Comparison of ENCODE assay signal across 16 mouse cellular contexts in genomic region chr11:79623029-79623428, GRCm38 (mm10). TPM values are rescaled to one million over a fixed set of nuclear protein-coding genes. Genes with fewer than 3 reads are reported as not detected.
A peak's percentile ranks its signal among the peaks of the same experiment; 100 is the strongest.
DNase-seq lines count a peak whose midpoint lies in the region; ATAC-seq lines count a peak whose summit lies in the region.
"Had no signal": no experiment of that assay in that cellular context is flagged by ENCODE, and none has a peak within 500 bp of the region (broad histone marks: within the 10 kb centered on the region; RNA-seq: fewer than 3 reads in every experiment).

No protein-coding gene starts in this region.

- no peaks in the 10 kb centered on the region for H3K4me1 ChIP-seq in heart, embryonic 12.5 days (replicated peaks)
- H3K4me1 ChIP-seq in intestine, embryonic 15.5 days (replicated peaks), result no peaks in the 10 kb centered on the region
- no peaks in the 10 kb centered on the region for H3K4me1 ChIP-seq in kidney, embryonic 14.5 days (ENCODE audit: control insufficient read depth, insufficient read depth, low read length)
- H3K4me1 ChIP-seq in kidney, embryonic 16.5 days (ENCODE audit: insufficient read depth, low read length), result no peaks in the 10 kb centered on the region

- H3K27me3 ChIP-seq in heart, embryonic 12.5 days (replicated peaks), result peaks cover 8% of the 10 kb centered on the region
- H3K27me3 ChIP-seq in intestine, embryonic 15.5 days (replicated peaks), result no peaks in the 10 kb centered on the region
- no peaks in the 10 kb centered on the region for H3K27me3 ChIP-seq in kidney, embryonic 14.5 days (ENCODE audit: control insufficient read depth, insufficient read depth, low read length)
- H3K27me3 ChIP-seq in kidney, embryonic 16.5 days (ENCODE audit: insufficient read depth, low read length), result no peaks in the 10 kb centered on the region
- H3K27me3 ChIP-seq: forebrain, embryonic 12.5 days; hindbrain, embryonic 15.5 days; limb, embryonic 15.5 days had no signal

- no peak for ATAC-seq in heart, embryonic 12.5 days (ENCODE audit: insufficient number of reproducible peaks, low FRiP score)
- ATAC-seq in common myeloid progenitor, adult 5-6 weeks (replicated peaks; ENCODE audit: low read depth, poor library complexity, severe bottlenecking), result peak; percentile 88
- peak; percentile 89 for ATAC-seq in megakaryocyte-erythroid progenitor cell, adult 5-6 weeks (replicated peaks; ENCODE audit: low FRiP score, low TSS enrichment, poor library complexity, severe bottlenecking)
- ATAC-seq in intestine, embryonic 15.5 days, result no peak
- no peak for ATAC-seq in kidney, embryonic 14.5 days (ENCODE audit: low FRiP score, low TSS enrichment)
- ATAC-seq in kidney, embryonic 16.5 days (ENCODE audit: low FRiP score, low TSS enrichment), result no peak

- no peak overlapping the region for H3K4me3 ChIP-seq in heart, embryonic 12.5 days
- H3K4me3 ChIP-seq in intestine, embryonic 15.5 days (replicated peaks), result no peak overlapping the region
- no peak overlapping the region for H3K4me3 ChIP-seq in kidney, embryonic 14.5 days (ENCODE audit: low read length)
- no peak overlapping the region for H3K4me3 ChIP-seq in kidney, embryonic 16.5 days (ENCODE audit: low read length)
- H3K4me3 ChIP-seq: embryonic facial prominence, embryonic 10.5 days; forebrain, embryonic 12.5 days; heart, adult 2 months; hindbrain, embryonic 15.5 days; limb, embryonic 15.5 days had no signal

- no peaks in the 10 kb centered on the region for H3K36me3 ChIP-seq in heart, embryonic 12.5 days
- H3K36me3 ChIP-seq in intestine, embryonic 15.5 days, result no peaks in the 10 kb centered on the region
- H3K36me3 ChIP-seq in kidney, embryonic 14.5 days (ENCODE audit: control insufficient read depth, insufficient read depth, low read length), result no peaks in the 10 kb centered on the region
- no peaks in the 10 kb centered on the region for H3K36me3 ChIP-seq in kidney, embryonic 16.5 days (ENCODE audit: insufficient read depth, low read length)
- H3K36me3 ChIP-seq: limb, embryonic 15.5 days had no signal

- no peak overlapping the region for H3K4me2 ChIP-seq in heart, embryonic 12.5 days
- no peak overlapping the region for H3K4me2 ChIP-seq in intestine, embryonic 15.5 days (replicated peaks)
- H3K4me2 ChIP-seq in kidney, embryonic 14.5 days (replicated peaks; ENCODE audit: low read depth, low read length), result no peak overlapping the region
- no peak overlapping the region for H3K4me2 ChIP-seq in kidney, embryonic 16.5 days (replicated peaks; ENCODE audit: low read depth, low read length)
- H3K4me2 ChIP-seq: forebrain, embryonic 12.5 days; hindbrain, embryonic 15.5 days; limb, embryonic 15.5 days had no signal

- H3K9me3 ChIP-seq in heart, embryonic 12.5 days (replicated peaks), result no peaks in the 10 kb centered on the region
- H3K9me3 ChIP-seq in intestine, embryonic 15.5 days, result no peaks in the 10 kb centered on the region
- H3K9me3 ChIP-seq in kidney, embryonic 14.5 days (ENCODE audit: control insufficient read depth, low read length), result no peaks in the 10 kb centered on the region
- no peaks in the 10 kb centered on the region for H3K9me3 ChIP-seq in kidney, embryonic 16.5 days (ENCODE audit: low read length)
- H3K9me3 ChIP-seq: embryonic facial prominence, embryonic 10.5 days; forebrain, embryonic 12.5 days; hindbrain, embryonic 15.5 days; limb, embryonic 15.5 days had no signal

- WGBS in heart, embryonic 12.5 days, result 67% methylated on average over 5 of the region's 5 CpGs
- WGBS in intestine, embryonic 15.5 days, result 66% methylated on average over 5 of the region's 5 CpGs
- 75% methylated on average over 5 of the region's 5 CpGs for WGBS in kidney, embryonic 14.5 days
- WGBS in kidney, embryonic 16.5 days, result 67% methylated on average over 5 of the region's 5 CpGs

- H3K9ac ChIP-seq in heart, embryonic 12.5 days, result no peak overlapping the region
- H3K9ac ChIP-seq in intestine, embryonic 15.5 days, result no peak overlapping the region
- H3K9ac ChIP-seq in kidney, embryonic 14.5 days (ENCODE audit: low read depth, low read length), result no peak overlapping the region
- no peak overlapping the region for H3K9ac ChIP-seq in kidney, embryonic 16.5 days (replicated peaks; ENCODE audit: low read length)
- H3K9ac ChIP-seq: forebrain, embryonic 12.5 days; hindbrain, embryonic 15.5 days; limb, embryonic 15.5 days had no signal

- H3K27ac ChIP-seq in heart, embryonic 12.5 days (ENCODE audit: poor library complexity, severe bottlenecking), result no peak overlapping the region
- H3K27ac ChIP-seq in intestine, embryonic 15.5 days, result no peak overlapping the region
- H3K27ac ChIP-seq in kidney, embryonic 14.5 days (ENCODE audit: low read depth, low read length), result no peak overlapping the region
- no peak overlapping the region for H3K27ac ChIP-seq in kidney, embryonic 16.5 days (ENCODE audit: low read length)
- H3K27ac ChIP-seq: embryonic facial prominence, embryonic 10.5 days; forebrain, embryonic 12.5 days; heart, adult 2 months; hindbrain, embryonic 15.5 days; limb, embryonic 15.5 days had no signal

- DNase-seq in heart, adult 11 months, result peak; percentile 94
- DNase-seq in B cell, adult 2 months, result peak; percentile 53 to 60
- DNase-seq: cerebellum, adult 11 months; layer of hippocampus, adult 9-11 months; thymus, adult 2 months had no signal

RNA-seq across cellular contexts. Expression of gene Rab11fip4, which starts 32.0 kb away (rescaled TPM):
- 0.63 and 0.77 TPM in 2 replicates for polyA plus RNA-seq in heart, embryonic 12.5 days (2016; fragmentation: Nextera tagmentation; extraction: Ambion mirVana)
- total RNA-seq in common myeloid progenitor, adult 5-6 weeks (2017), result 1.5 and 1.9 TPM in 2 replicates
- 0.17 and 0.35 TPM in 2 replicates for total RNA-seq in megakaryocyte-erythroid progenitor cell, adult 5-6 weeks (2014; fragmentation: Nextera tagmentation)
- 0.65 and 1.1 TPM in 2 replicates for total RNA-seq in megakaryocyte-erythroid progenitor cell, adult 5-6 weeks (2017)
- polyA plus RNA-seq in intestine, embryonic 15.5 days (2015; fragmentation: Nextera tagmentation; extraction: Ambion mirVana), result 1.7 and 1.8 TPM in 2 replicates
- polyA plus RNA-seq in kidney, embryonic 14.5 days (2014; fragmentation: Nextera tagmentation; extraction: Ambion mirVana), result 4.8 and 7.1 TPM in 2 replicates
- polyA plus RNA-seq in kidney, embryonic 16.5 days (2015; fragmentation: Nextera tagmentation; extraction: Ambion mirVana), result 11.0 and 11.4 TPM in 2 replicates

Comparison
In these comparisons a context has a peak if more than half of its experiments do, and no peak if none do; other contexts are left out.
1. ATAC-seq: peak in common myeloid progenitor, adult 5-6 weeks (single experiment) and megakaryocyte-erythroid progenitor cell, adult 5-6 weeks (single experiment); none in heart, embryonic 12.5 days (single experiment), intestine, embryonic 15.5 days (single experiment), kidney, embryonic 14.5 days (single experiment) and kidney, embryonic 16.5 days (single experiment).